In genomic region chr17:53465569-53465968, GRCm38 (mm10) we compare ENCODE assay signal across 8 mouse cellular contexts. TPM values are rescaled to one million over a fixed set of nuclear protein-coding genes. Genes with fewer than 3 reads are reported as not detected.
DNase-seq lines count a peak whose midpoint lies in the region; ATAC-seq and TF ChIP-seq lines count a peak whose summit lies in the region.
"Had no signal": no experiment of that assay in that cellular context is flagged by ENCODE, and none has a peak within 500 bp of the region (broad histone marks: within the 10 kb centered on the region; RNA-seq: fewer than 3 reads in every experiment).

No protein-coding gene starts in this region.

- no peaks in the 10 kb centered on the region for H3K9me3 ChIP-seq in G1E (replicated peaks)
- H3K9me3 ChIP-seq in stomach, postnatal 0 days (ENCODE audit: control insufficient read depth, low read length), result no peaks in the 10 kb centered on the region

- H3K4me2 ChIP-seq in stomach, postnatal 0 days (replicated peaks; ENCODE audit: low read depth), result no peak overlapping the region

- no peak for DNase-seq in left cerebral cortex, adult 2 months (ENCODE audit: extremely low spot score in 1 of 2, low spot score in 2 of 2)
- no peak for DNase-seq in left cerebral cortex, postnatal 14 days (ENCODE audit: low spot score in 2 of 2)
- no peak for DNase-seq in G1E (ENCODE audit: low spot score)
- peak; percentile 34 for DNase-seq in stomach, postnatal 0 days (ENCODE audit: low spot score)
- DNase-seq in cerebellum, adult 9-10 months, result no peak
- no peak for DNase-seq in adipocyte (ENCODE audit: low spot score)

- 56% methylated on average over 4 of the region's 4 CpGs for WGBS in stomach, postnatal 0 days

- peak; percentile 67; the same call in 1 of the 2 replicates for ATAC-seq in G1E (ENCODE audit: extremely low read depth, insufficient number of reproducible peaks, low FRiP score, poor library complexity, severe bottlenecking)
- ATAC-seq in inflammation-experienced regulatory T-cells, adult 6 months, result peak; percentile 26
- ATAC-seq in stomach, postnatal 0 days (ENCODE audit: low FRiP score, low TSS enrichment), result no peak

- intact Hi-C loops in left cerebral cortex, adult 2 months (cut with DNase I), result no loop called here
- intact Hi-C loops in left cerebral cortex, postnatal 14 days (cut with DNase I), result no loop called here

- TF ChIP-seq CTCF in left cerebral cortex, adult 2 months (IDR thresholded peaks at IDR 0.05), result peak; percentile 24
- no peak for TF ChIP-seq CTCF in G1E (IDR thresholded peaks at IDR 0.05; ENCODE audit: low read depth, low read length)
- peak; percentile 68 for TF ChIP-seq CTCF in stomach, postnatal 0 days (IDR thresholded peaks at IDR 0.05; ENCODE audit: low read depth)

- H3K36me3 ChIP-seq in G1E (replicated peaks), result no peaks in the 10 kb centered on the region
- no peaks in the 10 kb centered on the region for H3K36me3 ChIP-seq in stomach, postnatal 0 days (ENCODE audit: control insufficient read depth, insufficient read depth, low read length)

- H3K9ac ChIP-seq in stomach, postnatal 0 days (ENCODE audit: low read length), result no peak overlapping the region

- no peak for TF ChIP-seq EP300 in stomach, postnatal 0 days (optimal IDR thresholded peaks at IDR 0.05)

- H3K4me1 ChIP-seq in G1E (ENCODE audit: insufficient read depth, low read depth, low read length), result 0 out of 2 replicates have a peak, but pooled peaks cover 2% of the 10 kb centered on the region
- no peaks in the 10 kb centered on the region for H3K4me1 ChIP-seq in stomach, postnatal 0 days (replicated peaks; ENCODE audit: control insufficient read depth, insufficient read depth)

- peaks cover 2% of the 10 kb centered on the region; the same call in 1 of the 2 replicates for H3K27me3 ChIP-seq in G1E (ENCODE audit: insufficient read depth, low read length)
- H3K27me3 ChIP-seq in stomach, postnatal 0 days (ENCODE audit: control insufficient read depth, insufficient read depth, low read length), result no peaks in the 10 kb centered on the region

- H3K4me3 ChIP-seq in left cerebral cortex, adult 2 months, result no peak overlapping the region
- no peak overlapping the region for H3K4me3 ChIP-seq in G1E (ENCODE audit: low read depth, low read length)
- no peak overlapping the region for H3K4me3 ChIP-seq in stomach, postnatal 0 days (ENCODE audit: low read depth, low read length)

- no peak overlapping the region for H3K27ac ChIP-seq in left cerebral cortex, adult 2 months
- H3K27ac ChIP-seq in stomach, postnatal 0 days (replicated peaks), result no peak overlapping the region

RNA-seq across cellular contexts. Expression of gene Efhb, which starts 2.4 kb away (rescaled TPM):
- total RNA-seq in left cerebral cortex, adult 2 months (2021), result under 1 TPM; 0.11 to 0.26 TPM
- under 1 TPM; 0.13 to 0.20 TPM for total RNA-seq in left cerebral cortex, postnatal 14 days (2021)
- total RNA-seq in G1E (2014; fragmentation: Nextera tagmentation) (not detected in 2 replicates), G1E (2017) (0.11 and 0.12 TPM in 2 replicates)
- polyA plus RNA-seq in G1E (2012), result not detected in 2 replicates
- under 1 TPM in 1 of 3 experiments, not detected in 2; 0.15 TPM for polyA plus RNA-seq in inflammation-experienced regulatory T-cells, adult 6 months (2017; shearing (Covaris generic))
- polyA plus RNA-seq in stomach, postnatal 0 days (2015; fragmentation: Nextera tagmentation; extraction: Ambion mirVana), result 0.44 and 0.46 TPM in 2 replicates
- total RNA-seq: monocyte, adult 5-6 weeks had no signal

RNA-seq across cellular contexts. Expression of gene Rab5a, which starts 13.5 kb away (rescaled TPM):
- total RNA-seq in left cerebral cortex, adult 2 months (2021), result 100 to 1,000 TPM; 117 to 125 TPM
- total RNA-seq in left cerebral cortex, postnatal 14 days (2021), result 100 to 1,000 TPM; 122 to 129 TPM
- total RNA-seq in G1E (2014; fragmentation: Nextera tagmentation) (48.0 and 56.1 TPM in 2 replicates), G1E (2017) (77.4 and 80.5 TPM in 2 replicates)
- polyA plus RNA-seq in G1E (2012), result 10.6 and 12.0 TPM in 2 replicates
- 10 to 100 TPM; 14.0 to 19.4 (median 16.6) TPM for polyA plus RNA-seq in inflammation-experienced regulatory T-cells, adult 6 months (2017; shearing (Covaris generic))
- 108 and 109 TPM in 2 replicates for polyA plus RNA-seq in stomach, postnatal 0 days (2015; fragmentation: Nextera tagmentation; extraction: Ambion mirVana)
